Mouse (Mus musculus) kidney, adult 2 months (tissue): ENCODE measurements around the gene Rbpjl. TPM values are rescaled to one million over a fixed set of nuclear protein-coding genes. Genes with fewer than 3 reads are reported as not detected.
A peak's percentile ranks its signal among the peaks of the same experiment; 100 is the strongest.

Experiments
- DNase-seq: peaks from one replicate; pipeline ENCODE4 v3.0.0; 2021
- H3K27ac ChIP-seq: fragments of 200-500 bp; 2 replicates; pipeline ENCODE4 v1.5.1; 2012; ENCODE audit warnings: low read depth, low read length, control low read depth, inconsistent platforms; ENCODE audit not compliant: insufficient read depth
- H3K27me3 ChIP-seq: fragments of 200-500 bp; replicated peaks from 2 replicates; pipeline ENCODE4 v1.6.1; 2012; ENCODE audit warnings: mild to moderate bottlenecking, moderate library complexity, low read length, inconsistent platforms; ENCODE audit not compliant: control insufficient read depth, insufficient read depth
- H3K36me3 ChIP-seq: fragments of 200-500 bp; 2 replicates; pipeline ENCODE4 v1.6.1; 2012; ENCODE audit warnings: mild to moderate bottlenecking, moderate library complexity, low read length, inconsistent platforms; ENCODE audit not compliant: control insufficient read depth, insufficient read depth
- H3K4me1 ChIP-seq: fragments of 200-500 bp; 2 replicates; pipeline ENCODE4 v1.6.1; 2011; ENCODE audit warnings: low read length; ENCODE audit not compliant: control insufficient read depth, insufficient read depth
- H3K4me3 ChIP-seq: fragments of 200-500 bp; 2 replicates; pipeline ENCODE4 v1.5.1; 2011; ENCODE audit warnings: mild to moderate bottlenecking, low read depth, low read length, control low read depth; ENCODE audit not compliant: insufficient read depth
- CTCF ChIP-seq: fragments of 200-500 bp; conservative IDR thresholded peaks from 2 replicates; pipeline ENCODE4 v1.5.1; 2011; ENCODE audit warnings: low read depth, mild to moderate bottlenecking, control low read depth, low read length, moderate library complexity, mixed read lengths; ENCODE audit not compliant: insufficient read depth, insufficient read length
- POLR2A ChIP-seq: fragments of 200-500 bp; IDR thresholded peaks from one replicate; pipeline ENCODE4 v1.6.1; 2011; ENCODE audit warnings: low read depth, low read length, control low read depth
- WGBS: fragments of 180-500 bp; shearing (Covaris S2); methylation state at CpG from one replicate; pipeline ENCODE4 v1.1.7; 2018; 5-methylcytosine and 5-hydroxymethylcytosine counted together
- polyA plus RNA-seq: library from polyadenylated mRNA; depleted of rRNA; stranded (reverse); fragments of >200 nt; gene quantifications from 2 replicates; pipeline ENCODE4 v1.2.3, GENCODE M21; 2012; rRNA removed

Gene Rbpjl
- polyA plus RNA-seq, result 0.04 TPM in 1 of 2 replicates, not detected in the other

DNA sequence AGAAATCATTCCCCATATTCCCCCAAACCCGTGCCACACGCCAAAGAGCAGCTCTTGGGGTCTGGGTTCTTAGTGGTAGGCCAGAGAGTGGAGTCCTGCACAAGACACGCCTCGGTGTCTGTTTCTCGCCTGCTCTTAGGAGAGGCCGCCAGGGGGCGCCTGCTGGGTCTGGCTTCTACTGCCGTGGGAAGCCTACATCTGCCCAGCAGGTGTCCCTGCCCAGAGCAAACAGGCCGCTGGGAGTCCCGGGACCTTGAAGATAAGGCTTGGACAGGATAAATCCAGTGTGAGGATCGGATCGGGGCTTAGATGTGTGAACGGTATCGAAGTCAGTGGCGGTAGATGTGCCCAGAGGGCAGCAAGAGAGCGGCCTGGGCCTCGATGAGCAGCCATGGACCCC, at the start of gene Rbpjl:
Gene Rbpjl, plus strand, starts transcription at position 236 of the 400 bp plus-strand sequence.
- Histone ChIP-seq H3K4me1 (0 out of 2 replicates have a peak, but pooled peaks cover 4% of the 10 kb centered on the region), H3K27ac (no peak within 1 kb of the TSS), H3K4me3 (no peak within 1 kb of the TSS), H3K36me3 (no peaks in the 10 kb centered on the region), H3K27me3 (no peaks in the 10 kb centered on the region)
- 8% methylated on average over 17 of the region's 17 CpGs for WGBS
- peak; percentile 83 for DNase-seq
- TF ChIP-seq POLR2A (no peak), CTCF (peak; percentile 81)

DNA sequence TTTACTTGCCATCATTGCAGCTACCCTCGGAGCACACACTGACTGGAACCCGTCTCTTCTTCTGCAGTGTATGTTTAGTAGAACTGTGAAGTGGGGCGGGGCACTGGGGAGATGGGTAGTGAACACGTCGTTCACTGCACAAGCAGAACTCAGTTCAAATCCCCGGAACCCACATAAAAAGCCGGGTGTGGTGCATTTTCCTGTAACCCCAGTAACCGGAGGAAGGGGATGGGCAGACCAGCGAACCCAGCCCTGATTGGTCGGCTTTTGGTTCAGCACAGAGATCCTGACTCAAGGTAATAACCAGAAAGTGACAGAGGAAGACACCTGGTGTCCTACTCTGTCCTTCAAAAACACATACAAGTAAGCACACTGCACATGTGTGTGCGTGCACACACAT, 49.6 kb upstream of the Rbpjl start:
- WGBS, result 89% methylated on average over 11 of the region's 11 CpGs
- no peaks in the 10 kb centered on the region for H3K4me1 ChIP-seq
- DNase-seq, result no peak
- no peaks in the 10 kb centered on the region for H3K27me3 ChIP-seq
- no peak overlapping the region for H3K4me3 ChIP-seq
- TF ChIP-seq CTCF, result no peak
- TF ChIP-seq POLR2A, result no peak
- H3K27ac ChIP-seq, result no peak overlapping the region
- H3K36me3 ChIP-seq, result no peaks in the 10 kb centered on the region

DNA sequence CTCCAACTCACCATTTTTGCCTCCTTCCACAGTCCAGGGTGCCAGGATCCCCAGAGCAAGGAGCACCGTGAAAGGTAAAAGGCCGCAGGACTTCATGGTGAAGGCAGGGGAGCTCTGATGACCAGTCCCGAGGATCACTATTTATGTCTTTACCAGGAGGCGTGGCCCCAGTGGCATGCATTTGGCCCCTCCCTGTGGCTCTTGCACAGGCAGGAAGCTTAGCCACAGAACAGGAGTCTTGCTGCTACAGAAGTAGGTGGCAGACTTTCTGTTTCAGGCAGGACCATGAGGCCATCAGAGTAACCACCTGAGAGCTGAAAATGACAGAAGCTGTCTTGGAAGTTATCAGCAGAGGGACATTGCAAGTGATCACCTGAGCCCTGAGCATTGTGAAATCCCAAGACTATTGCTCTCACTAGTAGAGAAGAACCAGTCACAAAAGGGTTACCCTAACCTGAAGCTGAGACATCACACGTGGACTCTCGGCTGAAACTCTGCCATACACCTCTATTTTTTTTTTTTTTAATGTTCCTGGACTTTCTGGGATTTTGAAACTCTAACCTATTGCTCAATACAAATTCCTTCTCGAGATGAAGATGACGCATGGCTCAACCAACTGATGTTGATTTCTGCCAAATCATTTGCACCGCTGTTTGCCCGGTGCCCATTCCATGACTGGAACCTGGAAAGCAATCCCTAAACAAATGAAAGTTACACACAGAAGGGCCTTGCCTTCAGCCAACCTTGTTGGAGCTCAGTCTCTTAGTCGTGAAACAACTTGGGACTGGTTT, 46.6 kb upstream of the Rbpjl start:
- TF ChIP-seq CTCF (no peak), POLR2A (no peak)
- no peaks in the 10 kb centered on the region for H3K36me3 ChIP-seq
- DNase-seq, result no peak
- 72% methylated on average over 11 of the region's 11 CpGs for WGBS
- H3K27me3 ChIP-seq, result no peaks in the 10 kb centered on the region
- H3K4me3 ChIP-seq, result no peak overlapping the region
- no peaks in the 10 kb centered on the region for H3K4me1 ChIP-seq
- no peak overlapping the region for H3K27ac ChIP-seq

DNA sequence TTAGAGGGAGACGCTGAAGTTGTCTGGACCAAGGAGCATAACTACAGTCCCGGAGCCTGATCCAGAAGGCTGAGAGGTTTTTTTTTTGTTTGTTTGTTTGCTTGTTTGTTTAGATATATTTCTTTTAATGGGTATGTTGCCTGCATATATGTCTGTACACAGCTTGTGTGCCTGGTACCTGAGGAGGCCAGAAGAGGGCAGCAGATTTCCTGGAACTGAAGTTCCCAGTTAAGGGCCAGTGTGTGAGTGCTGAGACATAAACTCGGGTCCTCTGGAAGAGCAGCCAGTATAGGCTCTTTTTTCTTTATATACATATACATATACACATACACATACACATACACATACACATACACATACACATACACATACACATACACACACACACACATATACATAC, 44.6 kb upstream of the Rbpjl start:
- Histone ChIP-seq H3K4me1 (no peaks in the 10 kb centered on the region), H3K27ac (no peak overlapping the region), H3K4me3 (no peak overlapping the region), H3K36me3 (no peaks in the 10 kb centered on the region), H3K27me3 (no peaks in the 10 kb centered on the region)
- TF ChIP-seq CTCF, result peak; percentile 38
- no peak for TF ChIP-seq POLR2A
- no peak for DNase-seq
- 82% methylated on average over 3 of the region's 3 CpGs for WGBS

DNA sequence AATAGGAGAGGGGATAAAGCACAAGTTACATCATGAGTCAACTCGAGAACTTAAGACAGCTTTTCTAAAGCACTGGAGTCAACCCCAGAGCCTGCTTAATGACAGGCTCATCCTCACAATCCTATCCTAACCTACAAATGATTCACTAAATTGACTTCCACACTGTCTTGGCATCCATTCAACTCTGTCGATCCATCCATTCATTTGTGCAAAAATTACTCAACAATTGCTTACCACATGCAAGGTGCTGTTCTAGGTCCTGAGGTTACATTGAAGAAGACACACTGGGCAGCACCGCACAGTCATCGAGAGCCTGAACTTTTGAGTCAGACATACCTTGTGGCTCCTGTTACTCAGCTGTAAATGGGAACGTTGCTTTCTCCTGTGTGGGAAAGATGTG, 43.9 kb upstream of the Rbpjl start:
- no peak overlapping the region for H3K4me3 ChIP-seq
- no peaks in the 10 kb centered on the region for H3K4me1 ChIP-seq
- H3K27ac ChIP-seq, result no peak overlapping the region
- 73% methylated on average over 5 of the region's 5 CpGs for WGBS
- no peaks in the 10 kb centered on the region for H3K36me3 ChIP-seq
- no peaks in the 10 kb centered on the region for H3K27me3 ChIP-seq
- TF ChIP-seq POLR2A (no peak), CTCF (no peak)
- no peak for DNase-seq

DNA sequence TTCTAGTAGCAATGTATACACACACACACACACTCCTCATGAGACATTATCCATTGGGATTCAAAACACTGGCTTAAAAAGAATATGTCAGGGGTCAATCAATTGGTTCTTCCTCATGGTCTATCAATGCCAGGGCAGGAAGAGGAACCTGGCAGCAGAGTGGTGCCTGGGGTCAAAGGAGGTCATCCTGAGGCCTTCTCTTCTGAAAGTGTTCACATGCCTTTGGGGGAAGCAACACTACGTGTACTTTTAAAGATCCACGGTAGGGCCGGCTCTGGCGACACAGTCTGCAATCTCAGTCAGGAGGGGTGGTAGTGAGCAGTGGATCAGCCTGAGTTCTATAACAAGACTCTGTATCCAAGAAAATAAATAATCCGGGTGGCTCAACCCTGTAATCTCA, 43.3 kb upstream of the Rbpjl start:
- H3K36me3 ChIP-seq, result no peaks in the 10 kb centered on the region
- no peaks in the 10 kb centered on the region for H3K27me3 ChIP-seq
- no peak overlapping the region for H3K27ac ChIP-seq
- H3K4me3 ChIP-seq, result no peak overlapping the region
- H3K4me1 ChIP-seq, result no peaks in the 10 kb centered on the region
- 78% methylated on average over 5 of the region's 5 CpGs for whole genome bisulfite sequencing
- TF ChIP-seq POLR2A, result no peak
- TF ChIP-seq CTCF, result no peak
- DNase-seq, result no peak

DNA sequence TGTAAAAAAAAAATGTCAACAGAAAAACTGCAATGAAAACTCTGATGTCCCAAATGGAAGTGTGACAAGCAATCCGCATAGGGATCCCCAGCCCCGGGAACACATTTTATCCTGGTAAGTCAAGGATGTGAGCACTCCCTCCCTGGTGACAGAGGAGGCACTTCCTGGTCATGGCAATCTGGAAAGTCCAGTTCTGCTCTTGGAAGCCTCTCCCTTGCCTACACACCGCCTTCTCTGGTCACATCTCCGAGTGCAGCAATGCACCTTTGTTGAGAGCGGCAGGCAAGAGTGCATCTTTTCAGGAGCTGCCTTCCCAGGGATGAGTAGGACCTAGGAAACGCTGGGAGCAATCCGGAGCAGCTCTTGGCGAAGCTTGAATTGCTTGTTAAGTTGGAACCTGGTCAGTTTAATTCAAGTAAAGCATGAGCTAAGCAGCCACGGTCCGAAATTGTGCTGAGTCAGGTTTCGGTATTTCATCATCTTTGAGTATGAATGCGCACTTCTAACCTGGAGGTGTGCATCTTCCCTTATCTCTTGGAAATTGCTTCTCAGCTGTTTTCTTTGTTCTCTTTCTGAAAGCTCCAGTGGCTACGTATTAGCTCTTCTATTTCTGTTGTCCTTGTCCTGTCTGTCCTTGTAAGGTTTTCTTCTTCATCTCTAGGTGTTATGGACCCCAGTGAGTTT, 41.8 kb upstream of the Rbpjl start:
- 41% methylated on average over 13 of the region's 13 CpGs for WGBS
- Histone ChIP-seq H3K36me3 (no peaks in the 10 kb centered on the region), H3K27ac (no peak overlapping the region), H3K27me3 (no peaks in the 10 kb centered on the region), H3K4me3 (no peak overlapping the region), H3K4me1 (no peaks in the 10 kb centered on the region)
- DNase-seq, result no peak
- TF ChIP-seq POLR2A (no peak), CTCF (no peak)
